Mouse (Mus musculus): ENCODE measurements at regions not wholly inside any gene's neighbourhood (a gene's known extent, or its start where the extent isn't known, plus 50 kb on each side); places are given as distances from the start of the nearest gene placed in this dataset.
A peak's percentile ranks its signal among the peaks of the same experiment; 100 is the strongest.
"Not testable (repeated sequence)": the region's sequence is repeated elsewhere in the genome, so short reads cannot be mapped to it uniquely, and the experiment has no call there.

DNA sequence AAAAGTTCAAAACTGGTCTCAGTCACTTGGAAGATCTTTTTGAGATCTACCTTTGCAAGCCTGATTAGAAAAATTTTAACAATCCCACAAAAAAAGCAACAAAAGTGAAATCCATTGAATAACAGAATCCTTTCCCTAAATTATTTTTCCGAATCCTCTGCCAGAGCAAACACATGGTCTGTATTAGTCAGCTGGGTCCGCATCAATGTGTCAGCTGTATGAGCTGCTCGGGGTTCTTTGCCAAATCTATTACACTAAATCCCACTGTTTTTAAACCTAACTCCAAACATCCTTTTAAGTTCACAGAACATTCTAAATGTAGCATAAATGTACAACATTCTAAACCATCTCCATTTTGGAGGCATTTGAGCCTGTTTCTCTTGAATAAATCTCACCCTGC lies 255.1 kb upstream of the Hsf2 start:
- TF ChIP-seq CTCF (IDR thresholded peaks at IDR 0.05; ENCODE audit: borderline replicate concordance, insufficient read depth, low read length) (no peak), POLR2A (IDR thresholded peaks at IDR 0.05; ENCODE audit: low read depth, low read length) (no peak)
- Histone ChIP-seq H3K27ac (ENCODE audit: insufficient read depth, low read length) (peak overlapping the region; percentile 84), H3K4me3 (ENCODE audit: insufficient read depth, low read length) (no peak overlapping the region), H3K4me1 (ENCODE audit: control insufficient read depth, insufficient read depth, low read length) (no peaks in the 10 kb centered on the region)

DNA sequence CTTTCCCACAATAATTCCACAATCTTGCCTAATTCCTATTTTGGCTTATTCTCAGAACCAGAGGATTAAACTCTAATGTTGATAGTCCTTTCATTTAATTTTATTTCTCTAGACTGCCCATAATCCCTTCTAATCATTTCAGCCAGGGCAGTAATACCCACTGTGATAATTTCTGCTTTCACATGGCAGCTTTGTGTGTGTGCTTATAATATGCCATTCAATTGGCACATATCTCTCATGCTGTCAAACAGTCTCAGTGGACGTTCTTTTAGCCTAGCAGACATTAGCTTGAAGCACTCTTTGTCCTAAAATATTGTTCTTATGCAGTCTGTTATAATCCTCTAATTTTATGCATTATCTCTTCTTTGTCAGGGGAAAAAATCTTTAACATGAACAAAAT lies 205.0 kb upstream of the Hsf2 start:
- H3K4me3 ChIP-seq (ENCODE audit: insufficient read depth, low read length), result no peak overlapping the region
- no peak for TF ChIP-seq POLR2A (IDR thresholded peaks at IDR 0.05; ENCODE audit: low read depth, low read length)
- no peak for TF ChIP-seq CTCF (IDR thresholded peaks at IDR 0.05; ENCODE audit: borderline replicate concordance, insufficient read depth, low read length)
- no peak overlapping the region for H3K27ac ChIP-seq (ENCODE audit: insufficient read depth, low read length)
- no peaks in the 10 kb centered on the region for H3K4me1 ChIP-seq (ENCODE audit: control insufficient read depth, insufficient read depth, low read length)

DNA sequence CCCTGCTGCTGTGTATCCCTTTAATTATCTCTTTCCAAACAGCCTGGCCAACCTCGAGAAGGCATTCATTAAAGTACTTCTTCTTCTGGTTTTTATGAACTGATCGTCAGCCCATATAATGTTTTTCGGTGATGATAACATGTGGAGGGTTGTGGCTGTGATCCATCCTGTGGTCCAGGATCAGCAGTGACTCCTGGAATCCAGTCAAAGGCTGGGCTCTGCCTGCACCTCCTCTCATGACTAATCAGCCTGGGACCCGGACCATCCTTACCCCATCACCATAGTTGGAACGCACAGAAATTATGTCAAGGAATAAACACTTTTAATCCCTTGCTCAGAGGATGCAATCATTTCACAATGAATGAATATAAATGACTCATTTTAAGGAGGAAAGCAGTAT lies 203.3 kb upstream of the Hsf2 start:
- Histone ChIP-seq H3K27ac (ENCODE audit: insufficient read depth, low read length) (no peak overlapping the region), H3K4me3 (ENCODE audit: insufficient read depth, low read length) (no peak overlapping the region), H3K4me1 (ENCODE audit: control insufficient read depth, insufficient read depth, low read length) (no peaks in the 10 kb centered on the region)
- no peak for TF ChIP-seq CTCF (IDR thresholded peaks at IDR 0.05; ENCODE audit: borderline replicate concordance, insufficient read depth, low read length)
- TF ChIP-seq POLR2A (IDR thresholded peaks at IDR 0.05; ENCODE audit: low read depth, low read length), result no peak

DNA sequence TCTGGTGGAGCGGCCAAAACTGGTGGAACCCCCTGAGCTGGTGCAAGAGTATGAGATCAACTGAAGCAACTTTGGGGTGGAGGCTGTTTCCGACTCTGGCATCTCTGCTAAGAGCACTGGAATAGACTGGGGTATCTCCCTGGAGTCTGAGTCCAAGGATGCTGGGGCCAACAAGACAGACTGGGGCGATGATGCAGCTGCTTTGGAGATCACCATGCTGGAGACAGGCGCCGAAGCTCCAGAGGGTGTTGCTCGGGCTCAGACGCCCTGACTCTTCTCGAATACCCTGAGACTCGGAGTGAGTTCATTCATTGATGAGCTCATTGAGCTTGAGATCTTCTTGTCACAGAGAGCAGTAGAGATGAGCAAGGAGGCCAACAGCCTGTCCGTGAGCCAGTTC lies 194.6 kb upstream of the Hsf2 start:
- H3K4me1 ChIP-seq (ENCODE audit: control insufficient read depth, insufficient read depth, low read length), result no peaks in the 10 kb centered on the region
- TF ChIP-seq CTCF (IDR thresholded peaks at IDR 0.05; ENCODE audit: borderline replicate concordance, insufficient read depth, low read length), result no peak
- no peak overlapping the region for H3K27ac ChIP-seq (ENCODE audit: insufficient read depth, low read length)
- no peak overlapping the region for H3K4me3 ChIP-seq (ENCODE audit: insufficient read depth, low read length)

DNA sequence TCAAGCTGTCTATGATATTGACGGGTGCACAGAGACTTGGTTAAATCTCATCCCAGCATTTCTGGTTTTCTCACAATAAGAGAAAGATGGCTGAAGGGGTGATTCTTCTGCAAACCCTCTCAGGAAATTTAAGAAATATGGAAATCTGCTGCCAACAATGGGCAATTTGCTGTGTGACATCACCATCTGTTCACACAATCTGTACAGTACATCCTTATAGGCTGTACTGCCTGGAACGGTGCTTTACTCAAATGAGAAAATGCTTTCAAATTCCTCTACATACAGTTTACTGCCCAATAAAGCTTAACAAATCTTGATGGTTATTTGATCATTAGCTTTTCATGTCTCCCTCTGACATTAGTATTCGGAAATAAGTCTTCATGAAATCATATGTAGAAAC lies 172.4 kb upstream of the Hsf2 start:
- no peak overlapping the region for H3K4me3 ChIP-seq (ENCODE audit: insufficient read depth, low read length)
- TF ChIP-seq CTCF (IDR thresholded peaks at IDR 0.05; ENCODE audit: borderline replicate concordance, insufficient read depth, low read length) (no peak), POLR2A (IDR thresholded peaks at IDR 0.05; ENCODE audit: low read depth, low read length) (no peak)
- no peaks in the 10 kb centered on the region for H3K4me1 ChIP-seq (ENCODE audit: control insufficient read depth, insufficient read depth, low read length)
- H3K27ac ChIP-seq (ENCODE audit: insufficient read depth, low read length), result no peak overlapping the region

DNA sequence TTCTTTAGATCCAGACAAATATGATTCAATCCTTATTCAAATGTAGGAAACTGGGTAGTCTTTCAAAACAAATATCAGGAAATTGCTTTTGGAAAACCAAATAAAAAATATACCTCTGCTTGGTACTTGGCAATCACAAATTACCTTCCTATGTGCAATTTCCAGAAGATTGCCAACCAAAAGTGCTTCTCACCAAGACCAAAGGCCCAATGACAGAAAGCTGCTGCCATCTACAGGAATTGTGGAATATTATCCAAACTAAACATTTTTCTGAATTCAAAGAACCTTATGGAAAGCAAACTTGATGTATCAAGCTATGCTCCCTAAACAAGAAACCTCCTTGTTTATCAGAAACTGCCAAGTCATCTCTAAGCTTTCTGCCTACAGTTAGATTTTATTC lies 169.1 kb upstream of the Hsf2 start:
- H3K4me1 ChIP-seq (ENCODE audit: control insufficient read depth, insufficient read depth, low read length), result no peaks in the 10 kb centered on the region
- no peak overlapping the region for H3K27ac ChIP-seq (ENCODE audit: insufficient read depth, low read length)
- TF ChIP-seq CTCF (IDR thresholded peaks at IDR 0.05; ENCODE audit: borderline replicate concordance, insufficient read depth, low read length) (no peak), POLR2A (IDR thresholded peaks at IDR 0.05; ENCODE audit: low read depth, low read length) (no peak)
- no peak overlapping the region for H3K4me3 ChIP-seq (ENCODE audit: insufficient read depth, low read length)

DNA sequence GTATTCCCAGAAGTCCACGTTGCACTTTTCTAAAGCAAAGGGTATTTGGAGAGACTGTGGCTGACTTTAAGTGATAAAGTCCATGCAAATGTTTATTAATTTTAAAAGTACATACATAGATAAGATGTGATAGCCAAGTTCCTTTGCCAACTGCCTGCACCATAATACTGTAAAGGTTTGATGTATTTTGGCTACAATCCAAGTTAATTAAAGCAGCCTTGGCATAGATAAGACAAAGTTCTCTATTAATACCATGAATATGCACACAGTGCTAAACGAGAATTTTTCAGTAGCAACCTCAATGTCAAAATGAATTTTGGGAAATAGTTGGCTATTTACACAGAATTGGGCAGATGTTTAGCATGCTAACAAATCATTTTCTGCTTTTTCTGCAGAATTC lies 167.0 kb upstream of the Hsf2 start:
- TF ChIP-seq CTCF (IDR thresholded peaks at IDR 0.05; ENCODE audit: borderline replicate concordance, insufficient read depth, low read length) (no peak), POLR2A (IDR thresholded peaks at IDR 0.05; ENCODE audit: low read depth, low read length) (no peak)
- Histone ChIP-seq H3K4me1 (ENCODE audit: control insufficient read depth, insufficient read depth, low read length) (no peaks in the 10 kb centered on the region), H3K4me3 (ENCODE audit: insufficient read depth, low read length) (no peak overlapping the region), H3K27ac (ENCODE audit: insufficient read depth, low read length) (no peak overlapping the region)

DNA sequence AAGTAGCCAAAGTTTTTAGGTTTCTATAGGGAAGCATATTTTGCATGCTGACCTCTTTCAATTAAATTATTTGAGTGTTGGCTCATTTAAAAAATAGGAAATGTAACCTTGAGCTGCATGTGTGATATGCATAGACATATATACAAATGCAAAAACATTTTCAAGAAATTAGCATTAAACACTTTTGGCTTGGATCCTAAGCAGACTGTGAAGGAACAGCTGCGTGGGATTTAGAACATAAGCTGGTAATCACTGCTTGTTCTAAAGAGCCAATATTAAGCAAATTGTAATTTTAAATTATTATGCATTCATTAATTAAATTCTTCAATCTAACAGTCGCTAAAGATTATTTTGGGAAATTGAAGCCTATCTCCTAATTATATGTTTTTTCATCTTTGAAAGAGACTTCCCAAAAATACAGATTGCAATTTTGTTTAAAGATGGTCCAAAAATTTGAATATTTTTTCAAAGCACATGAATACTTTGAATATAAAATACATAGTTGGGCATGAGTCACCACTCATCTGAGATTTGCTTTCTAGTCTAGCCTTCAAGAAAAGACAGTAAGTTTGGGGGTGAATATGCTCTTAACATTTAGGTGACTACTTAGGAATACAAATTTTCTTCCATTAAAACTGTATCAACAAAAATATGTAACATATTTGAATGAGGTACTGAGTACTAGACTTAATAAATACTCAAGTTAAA lies 163.3 kb upstream of the Hsf2 start:
- TF ChIP-seq CTCF (IDR thresholded peaks at IDR 0.05; ENCODE audit: borderline replicate concordance, insufficient read depth, low read length) (no peak), POLR2A (IDR thresholded peaks at IDR 0.05; ENCODE audit: low read depth, low read length) (no peak)
- H3K4me3 ChIP-seq (ENCODE audit: insufficient read depth, low read length), result no peak overlapping the region
- no peak overlapping the region for H3K27ac ChIP-seq (ENCODE audit: insufficient read depth, low read length)

DNA sequence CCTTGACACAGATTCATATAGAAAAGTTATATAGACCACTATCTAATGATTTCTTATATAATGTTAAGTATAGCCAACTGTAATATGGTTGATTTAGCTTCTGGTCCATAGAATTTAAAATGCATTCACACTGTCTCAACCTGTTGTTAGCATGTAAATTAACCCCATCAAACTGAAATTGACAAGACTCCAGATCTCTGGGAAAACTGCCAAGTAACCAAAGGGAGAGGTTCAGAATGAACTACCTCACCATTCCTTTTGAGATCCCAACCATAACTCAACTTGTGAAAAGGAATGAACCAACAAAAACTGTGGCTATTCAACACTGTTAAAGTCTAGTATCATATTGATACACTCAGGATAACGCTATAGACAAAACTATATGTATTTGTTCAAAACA lies 162.0 kb upstream of the Hsf2 start:
- Histone ChIP-seq H3K4me3 (ENCODE audit: insufficient read depth, low read length) (no peak overlapping the region), H3K4me1 (ENCODE audit: control insufficient read depth, insufficient read depth, low read length) (no peaks in the 10 kb centered on the region), H3K27ac (ENCODE audit: insufficient read depth, low read length) (no peak overlapping the region)
- no peak for TF ChIP-seq POLR2A (IDR thresholded peaks at IDR 0.05; ENCODE audit: low read depth, low read length)
- no peak for TF ChIP-seq CTCF (IDR thresholded peaks at IDR 0.05; ENCODE audit: borderline replicate concordance, insufficient read depth, low read length)

More for the DNA sequence above, 163.3 kb upstream of the Hsf2 start:
- H3K4me1 ChIP-seq (ENCODE audit: control insufficient read depth, insufficient read depth, low read length), result no peaks in the 10 kb centered on the region

DNA sequence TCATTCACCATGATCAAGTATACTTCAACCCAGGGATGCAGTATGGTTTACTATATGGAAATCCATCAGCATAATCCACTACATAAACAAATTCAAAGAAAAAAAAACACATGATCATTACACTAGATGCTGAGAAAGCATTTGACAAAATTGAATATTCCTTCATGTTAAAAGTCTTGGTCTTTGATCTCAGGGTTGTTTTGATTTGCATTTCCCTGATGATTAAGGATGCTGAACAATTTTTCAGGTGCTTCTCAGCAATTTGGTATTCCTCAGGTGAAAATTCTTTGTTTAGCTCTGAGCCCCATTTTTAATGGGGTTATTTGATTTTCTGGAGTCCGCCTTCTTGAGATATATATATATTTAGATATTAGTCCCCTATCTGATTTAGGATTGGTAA lies 123.4 kb upstream of the Hsf2 start:
- not testable (repeated sequence) for H3K27ac ChIP-seq (ENCODE audit: insufficient read depth, low read length); H3K4me3 ChIP-seq (ENCODE audit: insufficient read depth, low read length); H3K4me1 ChIP-seq (ENCODE audit: control insufficient read depth, insufficient read depth, low read length)
